Mouse (Mus musculus): Measurements from ENCODE around the gene Tmem30b.

GRCm38 (mm10) chr12:73587262-73587661 lies 41.1 kb upstream of the Tmem30b start:
- TF ChIP-seq POLR2A (IDR thresholded peaks at IDR 0.05; ENCODE audit: borderline replicate concordance, low read depth, low read length) = no peak
- no peak for TF ChIP-seq CTCF (IDR thresholded peaks at IDR 0.05; ENCODE audit: low read depth, low read length)

All from bone marrow macrophage, adult 2 months (primary cell).